Mouse (Mus musculus): ENCODE results near the gene Impg2. TPM values are rescaled to one million over a fixed set of nuclear protein-coding genes. Genes with fewer than 3 reads are reported as not detected.
A peak's percentile ranks its signal among the peaks of the same experiment; 100 is the strongest.

Gene Impg2
- total RNA-seq (2021) = under 1 TPM; 0.63 to 0.69 TPM

- intact Hi-C loops (cut with DNase I) = no loop called here
- no peak for DNase-seq (ENCODE audit: extremely low spot score in 1 of 2, low spot score in 2 of 2)
Measured at GRCm38 (mm10) chr16:56204051-56204450, at the start of gene Impg2. TSS of gene Impg2 (plus strand) at chr16:56204313.

- intact Hi-C loops (cut with DNase I) = loop anchor here (10.0 kb wide), 1 partner anchor 541 kb away; no protein-coding TSS in a partner anchor
- no peak for DNase-seq (ENCODE audit: extremely low spot score in 1 of 2, low spot score in 2 of 2)
Measured at GRCm38 (mm10) chr16:56163466-56163865, 40.6 kb upstream of the Impg2 start.

GRCm38 (mm10) chr16:56170247-56170646 is 33.9 kb upstream of the Impg2 start:
- no peak for DNase-seq (ENCODE audit: extremely low spot score in 1 of 2, low spot score in 2 of 2)
- intact Hi-C loops (cut with DNase I) = loop anchor here (10.0 kb wide), 1 partner anchor 515 kb away; no protein-coding TSS in a partner anchor

GRCm38 (mm10) chr16:56175867-56176581 is 28.1 kb upstream of the Impg2 start:
- peak in 1 of 2 experiments; percentile 34 for DNase-seq (ENCODE audit: extremely low spot score in 1 of 2, low spot score in 2 of 2)
- intact Hi-C loops (cut with DNase I) = loop anchor here (10.0 kb wide), 1 partner anchor 509 kb away; no protein-coding TSS in a partner anchor

GRCm38 (mm10) chr16:56186863-56187262 is 17.2 kb upstream of the Impg2 start:
- no peak for DNase-seq (ENCODE audit: extremely low spot score in 1 of 2, low spot score in 2 of 2)
- intact Hi-C loops (cut with DNase I) = no loop called here

GRCm38 (mm10) chr16:56188198-56188597 is 15.9 kb upstream of the Impg2 start:
- intact Hi-C loops (cut with DNase I) = no loop called here
- peak; percentile 21 to 30 for DNase-seq (ENCODE audit: extremely low spot score in 1 of 2, low spot score in 2 of 2)

GRCm38 (mm10) chr16:56212740-56213139 is 8.6 kb downstream of the Impg2 start:
- intact Hi-C loops (cut with DNase I) = no loop called here

GRCm38 (mm10) chr16:56227686-56228085 is 23.6 kb downstream of the Impg2 start:
- DNase-seq (ENCODE audit: extremely low spot score in 1 of 2, low spot score in 2 of 2) = no peak
- intact Hi-C loops (cut with DNase I) = no loop called here

More at GRCm38 (mm10) chr16:56212740-56213139, 8.6 kb downstream of the Impg2 start:
- DNase-seq (ENCODE audit: extremely low spot score in 1 of 2, low spot score in 2 of 2) = no peak

GRCm38 (mm10) chr16:56229455-56229854 is 25.3 kb downstream of the Impg2 start:
- intact Hi-C loops (cut with DNase I) = no loop called here
- no peak for DNase-seq (ENCODE audit: extremely low spot score in 1 of 2, low spot score in 2 of 2)

- peak in 1 of 2 experiments; percentile 24 for DNase-seq (ENCODE audit: extremely low spot score in 1 of 2, low spot score in 2 of 2)
- intact Hi-C loops (cut with DNase I) = no loop called here
Measured at GRCm38 (mm10) chr16:56231300-56231699, 27.2 kb downstream of the Impg2 start.

GRCm38 (mm10) chr16:56232736-56233135 is 28.6 kb downstream of the Impg2 start:
- intact Hi-C loops (cut with DNase I) = no loop called here
- no peak for DNase-seq (ENCODE audit: extremely low spot score in 1 of 2, low spot score in 2 of 2)

GRCm38 (mm10) chr16:56246031-56246430 is 41.9 kb downstream of the Impg2 start:
- intact Hi-C loops (cut with DNase I) = no loop called here

GRCm38 (mm10) chr16:56273917-56274316 is 69.8 kb downstream of the Impg2 start:
- no peak for DNase-seq (ENCODE audit: extremely low spot score in 1 of 2, low spot score in 2 of 2)
- intact Hi-C loops (cut with DNase I) = loop anchor here (2.0 kb wide), 1 partner anchor 15 kb away; no protein-coding TSS in a partner anchor

More at GRCm38 (mm10) chr16:56246031-56246430, 41.9 kb downstream of the Impg2 start:
- no peak for DNase-seq (ENCODE audit: extremely low spot score in 1 of 2, low spot score in 2 of 2)

GRCm38 (mm10) chr16:56279060-56279459 is 74.9 kb downstream of the Impg2 start:
- DNase-seq (ENCODE audit: extremely low spot score in 1 of 2, low spot score in 2 of 2) = no peak
- intact Hi-C loops (cut with DNase I) = no loop called here

GRCm38 (mm10) chr16:56279752-56280151 is 75.6 kb downstream of the Impg2 start:
- DNase-seq (ENCODE audit: extremely low spot score in 1 of 2, low spot score in 2 of 2) = no peak
- intact Hi-C loops (cut with DNase I) = no loop called here

- DNase-seq (ENCODE audit: extremely low spot score in 1 of 2, low spot score in 2 of 2) = no peak
- intact Hi-C loops (cut with DNase I) = no loop called here
Measured at GRCm38 (mm10) chr16:56281336-56281735, 77.2 kb downstream of the Impg2 start.

GRCm38 (mm10) chr16:56283330-56283729 is 79.2 kb downstream of the Impg2 start:
- no peak for DNase-seq (ENCODE audit: extremely low spot score in 1 of 2, low spot score in 2 of 2)
- intact Hi-C loops (cut with DNase I) = no loop called here

GRCm38 (mm10) chr16:56283873-56284272 is 79.8 kb downstream of the Impg2 start:
- no peak for DNase-seq (ENCODE audit: extremely low spot score in 1 of 2, low spot score in 2 of 2)
- intact Hi-C loops (cut with DNase I) = no loop called here

- intact Hi-C loops (cut with DNase I) = no loop called here
Measured at GRCm38 (mm10) chr16:56286076-56286475, 82.0 kb downstream of the Impg2 start.

GRCm38 (mm10) chr16:56286977-56287376 is 82.9 kb downstream of the Impg2 start:
- DNase-seq (ENCODE audit: extremely low spot score in 1 of 2, low spot score in 2 of 2) = no peak
- intact Hi-C loops (cut with DNase I) = no loop called here

More at GRCm38 (mm10) chr16:56286076-56286475, 82.0 kb downstream of the Impg2 start:
- no peak for DNase-seq (ENCODE audit: extremely low spot score in 1 of 2, low spot score in 2 of 2)

Data from left cerebral cortex, postnatal 10 days (tissue).